Mouse (Mus musculus): ENCODE results near the gene Gpc6. TPM values are rescaled to one million over a fixed set of nuclear protein-coding genes. Genes with fewer than 3 reads are reported as not detected.

Gpc6 gene
- total and polyA plus RNA-seq, 3 experiments, result not detected

DNA sequence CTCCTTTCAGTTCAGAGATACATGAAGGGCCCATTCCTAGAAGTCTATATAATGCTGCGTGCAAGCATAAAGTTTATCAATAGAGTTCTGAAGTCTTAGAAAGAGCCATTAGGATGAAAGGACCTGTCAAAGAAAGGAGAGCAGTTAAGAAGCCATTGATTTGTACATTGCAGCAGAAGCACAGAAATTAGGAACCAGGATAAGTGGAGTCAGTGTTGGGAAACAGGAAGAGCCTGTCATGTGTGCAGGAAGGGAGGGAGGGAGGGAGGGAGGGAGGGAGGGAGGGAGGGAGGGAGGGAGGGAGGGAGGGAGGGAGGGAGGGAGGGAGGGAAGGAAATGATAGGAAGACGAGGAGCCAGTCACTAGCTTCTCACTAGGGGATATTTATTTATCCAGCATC lies 716.7 kb downstream of the Gpc6 start:
- DNase-seq (ENCODE audit: extremely low read depth), result no peak
- Histone ChIP-seq H3K4me1 (ENCODE audit: control insufficient read depth in 1 of 2, insufficient read depth in 2 of 2) (no peaks in the 10 kb centered on the region), H3K9me3 (replicated peaks; ENCODE audit: low read length) (no peaks in the 10 kb centered on the region), H3K36me3 (replicated peaks in 1 of 2; ENCODE audit: control insufficient read depth in 1 of 2, insufficient read depth in 1 of 2, low read length in 1 of 2) (no peaks in the 10 kb centered on the region), H3K27me3 (replicated peaks) (no peaks in the 10 kb centered on the region), H3K4me2 (ENCODE audit: insufficient read depth, low read depth, poor library complexity, severe bottlenecking) (no peak overlapping the region), H3K27ac (ENCODE audit: insufficient read depth, low read depth) (no peak overlapping the region), H3K4me3 (replicated peaks in 1 of 3; ENCODE audit: low read depth in 2 of 3, low read length in 2 of 3, poor library complexity in 1 of 3) (no peak overlapping the region), H3K79me2 (replicated peaks; ENCODE audit: control insufficient read depth, extremely low read depth, insufficient read depth, poor library complexity, severe bottlenecking) (no peaks in the 10 kb centered on the region), H3K9ac (ENCODE audit: insufficient read depth, low read depth) (no peak overlapping the region)
- dilution Hi-C loops (cut with MboI; ENCODE audit: extremely low pct_ligation_motif_present, extremely low pct_unique_long_range_greater_than_20kb, low sequenced_read_pairs), result no loop called here
- in situ Hi-C loops (cut with MboI; ENCODE audit: low pct_ligation_motif_present, low pct_unique_long_range_greater_than_20kb, low sequenced_read_pairs), result no loop called here
- no peak for TF ChIP-seq USF2 (conservative IDR thresholded peaks at IDR 0.05; ENCODE audit: low read depth, low read length)
- TF ChIP-seq ZKSCAN1 (IDR thresholded peaks at IDR 0.05; ENCODE audit: borderline replicate concordance, low read depth, low read length), result no peak
- no peak for TF ChIP-seq NELFE (IDR thresholded peaks at IDR 0.05; ENCODE audit: low read depth, low read length)
- no peak for TF ChIP-seq NRF1 (IDR thresholded peaks at IDR 0.05; ENCODE audit: low read depth, low read length)
- TF ChIP-seq EP300 (IDR thresholded peaks at IDR 0.05; ENCODE audit: low read length), result no peak

GRCm38 (mm10) chr14:117643069-117643468 lies 718.0 kb downstream of the Gpc6 start:
- H3K79me2 ChIP-seq (replicated peaks; ENCODE audit: control insufficient read depth, extremely low read depth, insufficient read depth, poor library complexity, severe bottlenecking), result no peaks in the 10 kb centered on the region
- no peak overlapping the region for H3K27ac ChIP-seq (ENCODE audit: insufficient read depth, low read depth)
- H3K4me3 ChIP-seq (replicated peaks in 1 of 3; ENCODE audit: low read depth in 2 of 3, low read length in 2 of 3, poor library complexity in 1 of 3), result no peak overlapping the region
- no peak for TF ChIP-seq CTCF (conservative IDR thresholded peaks at IDR 0.05 in 1 of 2, IDR thresholded peaks at IDR 0.05 in 1 of 2; ENCODE audit: low read depth in 2 of 2, low read length in 2 of 2)
- TF ChIP-seq MAFK (IDR thresholded peaks at IDR 0.05; ENCODE audit: insufficient replicate concordance, low read length), result no peak
- no peak for TF ChIP-seq BHLHE40 (IDR thresholded peaks at IDR 0.05; ENCODE audit: low read depth, low read length)
- no peak for TF ChIP-seq RCOR1 (conservative IDR thresholded peaks at IDR 0.05; ENCODE audit: low read depth, low read length)
- no peak for TF ChIP-seq KAT2A (IDR thresholded peaks at IDR 0.05; ENCODE audit: insufficient replicate concordance, low read length)
- no peak for TF ChIP-seq USF1 (IDR thresholded peaks at IDR 0.05; ENCODE audit: low read depth, low read length)
- no peak for TF ChIP-seq PAX5 (IDR thresholded peaks at IDR 0.05; ENCODE audit: low read length)
- TF ChIP-seq MYC (IDR thresholded peaks at IDR 0.05; ENCODE audit: low read depth, low read length), result no peak
- TF ChIP-seq MAZ (IDR thresholded peaks at IDR 0.05; ENCODE audit: low read depth, low read length), result no peak
- no peak for TF ChIP-seq ZC3H11A (IDR thresholded peaks at IDR 0.05; ENCODE audit: low read depth, low read length)
- no peak for TF ChIP-seq POLR2AphosphoS2 (IDR thresholded peaks at IDR 0.05; ENCODE audit: low read depth, low read length)
- TF ChIP-seq TBP (conservative IDR thresholded peaks at IDR 0.05; ENCODE audit: low read depth, low read length), result no peak
- TF ChIP-seq CHD1 (IDR thresholded peaks at IDR 0.05; ENCODE audit: low read depth, low read length), result no peak
- no peak for TF ChIP-seq MXI1 (IDR thresholded peaks at IDR 0.05; ENCODE audit: low read depth, low read length)
- TF ChIP-seq MAX (IDR thresholded peaks at IDR 0.05; ENCODE audit: low read length), result no peak
- TF ChIP-seq SMC3 (IDR thresholded peaks at IDR 0.05; ENCODE audit: low read depth, low read length), result no peak
- TF ChIP-seq NRF1 (IDR thresholded peaks at IDR 0.05; ENCODE audit: low read depth, low read length), result no peak
- TF ChIP-seq RAD21 (IDR thresholded peaks at IDR 0.05; ENCODE audit: low read depth, low read length), result no peak
- no peak for TF ChIP-seq USF2 (conservative IDR thresholded peaks at IDR 0.05; ENCODE audit: low read depth, low read length)
- TF ChIP-seq UBTF (IDR thresholded peaks at IDR 0.05; ENCODE audit: low read depth, low read length), result no peak
- dilution Hi-C loops (cut with MboI; ENCODE audit: extremely low pct_ligation_motif_present, extremely low pct_unique_long_range_greater_than_20kb, low sequenced_read_pairs) (no loop called here), in situ Hi-C loops (cut with MboI; ENCODE audit: low pct_ligation_motif_present, low pct_unique_long_range_greater_than_20kb, low sequenced_read_pairs) (no loop called here)
- H3K9me3 ChIP-seq (replicated peaks; ENCODE audit: low read length), result no peaks in the 10 kb centered on the region
- no peaks in the 10 kb centered on the region for H3K4me1 ChIP-seq (ENCODE audit: control insufficient read depth in 1 of 2, insufficient read depth in 2 of 2)
- H3K4me2 ChIP-seq (ENCODE audit: insufficient read depth, low read depth, poor library complexity, severe bottlenecking), result no peak overlapping the region
- no peaks in the 10 kb centered on the region for H3K36me3 ChIP-seq (replicated peaks in 1 of 2; ENCODE audit: control insufficient read depth in 1 of 2, insufficient read depth in 1 of 2, low read length in 1 of 2)
- DNase-seq (ENCODE audit: extremely low read depth), result no peak
- no peaks in the 10 kb centered on the region for H3K27me3 ChIP-seq (replicated peaks)
- no peak overlapping the region for H3K9ac ChIP-seq (ENCODE audit: insufficient read depth, low read depth)

Data from CH12.LX (cell line).